Mouse (Mus musculus): Measurements from ENCODE around the gene Unc79.

GRCm38 (mm10) chr12:103129395-103130248 is 181.0 kb downstream of the Unc79 start:
- TF ChIP-seq POLR2A (IDR thresholded peaks at IDR 0.05; ENCODE audit: insufficient read depth, low read length), result no peak
- TF ChIP-seq CTCF (IDR thresholded peaks at IDR 0.05; ENCODE audit: low read depth, low read length), result no peak
- TF ChIP-seq EP300 (IDR thresholded peaks at IDR 0.05; ENCODE audit: insufficient read depth, low read depth, low read length), result no peak

Data from ES-Bruce4 (cell line).